Mouse (Mus musculus) embryonic fibroblast, embryonic 13.5 days (primary cell): Measurements from ENCODE around the gene Lcmt1.

Experiments used
- CTCF ChIP-seq: IDR thresholded peaks from 2 replicates; pipeline ENCODE4 v1.5.1; 2011; ENCODE audit warnings: mild to moderate bottlenecking, control low read depth, low read length, moderate library complexity, borderline replicate concordance; ENCODE audit not compliant: insufficient read depth
- POLR2A ChIP-seq: IDR thresholded peaks from 2 replicates; pipeline ENCODE4 v1.6.1; 2011; ENCODE audit warnings: low read depth, mild to moderate bottlenecking, control low read depth, low read length, moderate library complexity

- TF ChIP-seq CTCF: no peak
- no peak for TF ChIP-seq POLR2A
These were observed 43.5 kb upstream of the Lcmt1 start for GRCm38 (mm10) chr7:123326062-123326461.
